Comparison of ENCODE assay signal across 8 mouse cellular contexts in genomic region chr2:25196172-25196954, GRCm38 (mm10). TPM values are rescaled to one million over a fixed set of nuclear protein-coding genes. Genes with fewer than 3 reads are reported as not detected.
DNase-seq lines count a peak whose midpoint lies in the region; ATAC-seq and TF ChIP-seq lines count a peak whose summit lies in the region.

Tor4a (minus strand) TSS chr2:25196886.

- H3K27me3 ChIP-seq in E14TG2a.4 (ENCODE audit: insufficient read depth, low read length): peaks cover 8% of the 10 kb centered on the region
- peaks cover 23% of the 10 kb centered on the region for H3K27me3 ChIP-seq in hindbrain, embryonic 16.5 days (replicated peaks; ENCODE audit: control insufficient read depth, insufficient read depth, low read length)
- H3K27me3 ChIP-seq in liver, embryonic 12.5 days (replicated peaks): peaks cover 9% of the 10 kb centered on the region
- H3K27me3 ChIP-seq in neural tube, embryonic 15.5 days (replicated peaks): peaks cover 38% of the 10 kb centered on the region

- peaks cover 46% of the 10 kb centered on the region for H3K36me3 ChIP-seq in E14TG2a.4 (ENCODE audit: insufficient read depth, low read length)
- H3K36me3 ChIP-seq in hindbrain, embryonic 16.5 days (ENCODE audit: control insufficient read depth, insufficient read depth, low read length): peaks cover 25% of the 10 kb centered on the region
- peaks cover 33% of the 10 kb centered on the region for H3K36me3 ChIP-seq in liver, embryonic 12.5 days
- H3K36me3 ChIP-seq in neural tube, embryonic 15.5 days: peaks cover 24% of the 10 kb centered on the region

- no peak for TF ChIP-seq CTCF in E14TG2a.4 (conservative IDR thresholded peaks at IDR 0.05; ENCODE audit: low read length)

- peak within 1 kb of the TSS; percentile 81 for H3K4me3 ChIP-seq in E14TG2a.4 (replicated peaks; ENCODE audit: low read length)
- H3K4me3 ChIP-seq in hindbrain, embryonic 16.5 days (ENCODE audit: low read length): no peak within 1 kb of the TSS
- peak within 1 kb of the TSS; percentile 59 for H3K4me3 ChIP-seq in liver, embryonic 12.5 days
- 0 out of 2 replicates have a peak within 1 kb of the TSS, but pooled peaks have one; percentile 7 for H3K4me3 ChIP-seq in neural tube, embryonic 15.5 days (replicated peaks)

- 0 out of 2 replicates have a peak within 1 kb of the TSS, but pooled peaks have one; percentile 7 for H3K9ac ChIP-seq in hindbrain, embryonic 16.5 days (ENCODE audit: low read depth, low read length)
- peak within 1 kb of the TSS; percentile 71 for H3K9ac ChIP-seq in liver, embryonic 12.5 days
- H3K9ac ChIP-seq in neural tube, embryonic 15.5 days (replicated peaks): no peak within 1 kb of the TSS

- H3K4me1 ChIP-seq in E14TG2a.4 (replicated peaks; ENCODE audit: low read depth, low read length): peaks cover 70% of the 10 kb centered on the region
- no peaks in the 10 kb centered on the region for H3K4me1 ChIP-seq in hindbrain, embryonic 16.5 days (ENCODE audit: control insufficient read depth, insufficient read depth, low read depth, low read length)
- peaks cover 55% of the 10 kb centered on the region for H3K4me1 ChIP-seq in liver, embryonic 12.5 days
- peaks cover 13% of the 10 kb centered on the region for H3K4me1 ChIP-seq in neural tube, embryonic 15.5 days

- H3K27ac ChIP-seq in hindbrain, embryonic 16.5 days (ENCODE audit: low read depth, low read length): no peak within 1 kb of the TSS
- H3K27ac ChIP-seq in liver, embryonic 12.5 days: peak within 1 kb of the TSS; percentile 84
- H3K27ac ChIP-seq in neural tube, embryonic 15.5 days (replicated peaks): no peak within 1 kb of the TSS

- peak; percentile 93 for DNase-seq in adrenal gland, adult 2 months
- peak; percentile 39 to 59 for DNase-seq in gastrocnemius, adult 8-10 months (ENCODE audit: low spot score in 2 of 2)
- peak; percentile 68 to 83 for DNase-seq in thymus, postnatal 36 days

- H3K4me2 ChIP-seq in hindbrain, embryonic 16.5 days (ENCODE audit: low read length): peak within 1 kb of the TSS; percentile 13; the same call in 1 of the 2 replicates
- peak within 1 kb of the TSS; percentile 85 for H3K4me2 ChIP-seq in liver, embryonic 12.5 days
- peak within 1 kb of the TSS; percentile 35 for H3K4me2 ChIP-seq in neural tube, embryonic 15.5 days

- H3K9me3 ChIP-seq in E14TG2a.4 (ENCODE audit: low read length): no peaks in the 10 kb centered on the region
- H3K9me3 ChIP-seq in hindbrain, embryonic 16.5 days (ENCODE audit: control insufficient read depth, low read length): no peaks in the 10 kb centered on the region
- H3K9me3 ChIP-seq in liver, embryonic 12.5 days (replicated peaks): no peaks in the 10 kb centered on the region
- no peaks in the 10 kb centered on the region for H3K9me3 ChIP-seq in neural tube, embryonic 15.5 days (replicated peaks)

- no peak for ATAC-seq in hindbrain, embryonic 16.5 days
- peak; percentile 66 for ATAC-seq in liver, embryonic 12.5 days
- ATAC-seq in neural tube, embryonic 15.5 days (ENCODE audit: low FRiP score): no peak
- ATAC-seq in frontal cortex, adult (ENCODE audit: low TSS enrichment): no peak

- WGBS in hindbrain, embryonic 16.5 days: 12% methylated on average over 8 of the region's 8 CpGs
- 2% methylated on average over 8 of the region's 8 CpGs for WGBS in liver, embryonic 12.5 days (ENCODE audit: insufficient replicate concordance)
- 10% methylated on average over 8 of the region's 8 CpGs for WGBS in neural tube, embryonic 15.5 days

RNA-seq across cellular contexts. Expression of gene Tor4a, which starts in this region (rescaled TPM):
- 10 to 100 TPM; 21.9 to 24.2 TPM for total RNA-seq in adrenal gland, adult 2 months (2021)
- 51.3 and 60.0 TPM in 2 replicates for polyA plus RNA-seq in adrenal gland, adult 2 months (2012; rRNA removed)
- under 1 TPM; 0.48 to 0.92 (median 0.76) TPM for total RNA-seq in gastrocnemius, adult 8-10 months (2022)
- polyA plus RNA-seq in hindbrain, embryonic 16.5 days (2015; fragmentation: Nextera tagmentation; extraction: Ambion mirVana): 2.1 and 2.3 TPM in 2 replicates
- polyA plus RNA-seq in liver, embryonic 12.5 days (2016; fragmentation: Nextera tagmentation; extraction: Ambion mirVana): 7.2 and 7.4 TPM in 2 replicates
- polyA plus RNA-seq in neural tube, embryonic 15.5 days (2015; fragmentation: Nextera tagmentation; extraction: Ambion mirVana): 1.6 and 5.9 TPM in 2 replicates

Comparison
In these comparisons a context has a peak if more than half of its experiments do, and no peak if none do; other contexts are left out.
1. RNA of gene Tor4a (total RNA-seq): 21.9 to 24.2 TPM in adrenal gland, adult 2 months; 0.48 to 0.92 TPM in gastrocnemius, adult 8-10 months; every median in the first group is over 10 times any median in the second.
2. Peak in DNase-seq in gastrocnemius, adult 8-10 months; RNA of the gene not detected or under 1 TPM.
3. H3K4me2 ChIP-seq: peak in every context shown above with its lines; median percentile 85 in liver, embryonic 12.5 days; 35 in neural tube, embryonic 15.5 days; 13 in hindbrain, embryonic 16.5 days.
4. Peak in every context shown above with its lines, with median percentiles within 50 percentile points of each other: DNase-seq.